Mouse (Mus musculus): Measurements from ENCODE around the gene Zfp933. TPM values are rescaled to one million over a fixed set of nuclear protein-coding genes. Genes with fewer than 3 reads are reported as not detected.
"Not testable (repeated sequence)": the region's sequence is repeated elsewhere in the genome, so short reads cannot be mapped to it uniquely, and the experiment has no call there.

Zfp933 gene
- polyA plus RNA-seq, 1 experiment = 10.5 TPM

DNA sequence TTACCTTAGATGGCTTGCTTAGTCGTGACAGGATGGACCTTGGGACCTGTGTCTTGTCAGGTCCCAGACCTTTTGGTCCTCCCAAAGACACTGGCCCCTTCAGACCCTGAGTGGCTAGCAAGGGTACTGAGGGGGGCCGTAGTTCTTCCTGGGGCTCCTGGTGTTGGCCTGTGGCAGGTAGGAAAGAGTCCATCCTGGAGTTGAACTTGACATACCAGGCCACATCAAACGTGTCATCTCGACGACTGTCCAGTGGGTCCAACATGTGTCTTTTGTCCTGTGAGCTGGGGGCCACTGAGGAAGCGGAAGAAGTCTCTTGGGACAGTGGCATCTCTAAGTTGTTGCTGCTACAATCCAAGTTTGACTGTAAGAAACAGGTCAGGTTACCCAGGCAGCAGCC lies 17.5 kb upstream of the Zfp933 start:
- DNase-seq (ENCODE audit: extremely low spot score in 1 of 2, low spot score in 1 of 2) = no peak

DNA sequence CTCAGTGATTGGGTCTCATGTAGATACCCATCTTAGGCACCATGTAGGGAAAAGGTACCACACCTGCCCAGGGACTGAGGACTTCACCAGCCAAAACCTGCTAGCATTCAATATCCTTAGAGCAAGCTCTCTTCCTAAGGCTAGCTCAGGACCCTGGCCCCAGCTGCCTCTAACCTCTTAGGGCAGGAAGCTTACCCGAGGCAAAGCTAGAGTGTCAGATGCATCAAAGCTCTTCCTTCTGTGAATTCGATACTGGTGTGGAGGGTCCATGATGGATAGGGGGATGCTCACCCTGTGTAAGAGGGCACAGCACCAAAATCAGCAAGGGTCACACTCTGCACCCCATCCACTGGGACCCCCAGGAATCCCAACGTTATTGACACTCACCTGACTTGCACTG lies 13.9 kb upstream of the Zfp933 start:
- DNase-seq (ENCODE audit: extremely low spot score in 1 of 2, low spot score in 1 of 2) = no peak

DNA sequence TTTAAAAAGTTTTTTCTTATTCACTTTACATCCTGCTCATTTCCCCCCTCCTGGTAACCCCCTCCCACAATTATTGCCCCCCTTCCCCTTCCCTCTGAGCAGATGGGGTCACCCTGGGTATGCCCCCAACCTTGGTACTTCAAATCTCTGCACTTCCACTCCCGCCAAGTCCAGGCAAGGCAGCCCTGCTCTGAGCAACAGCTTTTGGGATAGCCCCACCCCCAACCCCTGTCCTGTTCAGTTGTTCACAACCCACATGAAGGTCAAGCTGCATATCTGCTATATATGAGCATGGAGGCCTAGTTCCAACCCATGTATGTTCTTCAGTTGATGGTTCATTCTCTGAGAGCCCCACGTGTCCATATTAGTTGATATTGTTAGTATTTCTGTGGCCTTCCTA lies 2.6 kb upstream of the Zfp933 start:
- DNase-seq (ENCODE audit: extremely low spot score in 1 of 2, low spot score in 1 of 2) = no peak

DNA sequence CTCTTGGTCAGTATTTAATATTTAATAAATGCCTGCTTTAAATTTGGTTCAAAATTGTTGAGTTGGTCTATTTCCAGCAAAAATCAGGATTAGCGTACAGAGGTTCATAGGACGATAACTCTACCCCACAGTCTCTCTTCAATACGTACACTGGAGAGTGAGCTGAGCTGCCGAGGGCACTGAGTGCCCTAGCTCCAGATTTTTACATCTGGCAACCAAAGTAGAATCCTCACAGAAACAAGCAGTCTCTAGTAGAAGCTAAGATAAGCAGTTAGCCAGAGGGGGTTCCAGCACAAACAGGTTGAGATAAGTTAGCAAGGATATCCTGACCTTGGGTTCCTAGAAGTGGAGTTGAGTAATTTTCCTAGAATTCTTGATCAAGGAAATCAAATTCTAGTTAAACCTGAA lies 422 bp upstream of the Zfp933 start:
- no peak for DNase-seq (ENCODE audit: extremely low spot score in 1 of 2, low spot score in 1 of 2)

DNA sequence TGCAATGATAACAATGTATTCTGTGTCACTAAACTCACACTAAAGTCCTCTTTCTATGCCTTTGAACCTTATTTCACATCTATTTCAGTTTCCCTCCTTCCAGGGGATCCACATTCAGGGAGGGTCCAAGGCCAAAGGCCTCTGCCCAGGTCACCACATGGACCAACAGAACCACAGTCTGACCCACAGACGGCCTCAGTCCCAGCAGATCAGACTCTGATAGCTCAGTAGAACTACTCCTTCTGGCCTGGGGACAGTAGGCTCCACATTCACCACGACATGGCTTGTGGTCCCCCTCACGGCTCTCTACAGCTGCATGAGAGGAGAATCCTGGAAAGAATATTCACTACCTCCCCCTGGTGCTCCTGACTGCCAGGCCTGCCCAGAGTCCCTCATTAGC lies 5.3 kb downstream of the Zfp933 start:
- no peak for DNase-seq (ENCODE audit: extremely low spot score in 1 of 2, low spot score in 1 of 2)

DNA sequence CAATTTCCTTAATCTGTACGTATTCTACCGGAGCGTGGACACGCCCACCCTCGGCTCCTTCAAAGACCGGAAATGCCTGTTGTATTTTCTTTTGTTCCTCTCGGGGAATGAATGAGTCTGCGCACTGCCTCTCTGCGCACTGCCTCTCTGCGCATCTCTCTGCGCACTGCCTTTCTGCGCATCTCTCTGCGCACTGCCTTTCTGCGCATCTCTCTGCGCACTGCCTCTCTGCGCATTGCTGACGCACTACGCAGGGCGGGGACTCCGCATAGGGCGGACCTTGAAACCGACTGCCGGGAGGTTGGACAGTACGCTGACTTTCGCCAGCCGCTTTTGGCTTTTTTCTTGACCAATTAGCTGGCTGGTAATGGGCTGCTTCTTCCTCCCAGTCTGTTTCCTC lies 8.9 kb downstream of the Zfp933 start:
- peak in 1 of 2 experiments; percentile 51 for DNase-seq (ENCODE audit: extremely low spot score in 1 of 2, low spot score in 1 of 2)

DNA sequence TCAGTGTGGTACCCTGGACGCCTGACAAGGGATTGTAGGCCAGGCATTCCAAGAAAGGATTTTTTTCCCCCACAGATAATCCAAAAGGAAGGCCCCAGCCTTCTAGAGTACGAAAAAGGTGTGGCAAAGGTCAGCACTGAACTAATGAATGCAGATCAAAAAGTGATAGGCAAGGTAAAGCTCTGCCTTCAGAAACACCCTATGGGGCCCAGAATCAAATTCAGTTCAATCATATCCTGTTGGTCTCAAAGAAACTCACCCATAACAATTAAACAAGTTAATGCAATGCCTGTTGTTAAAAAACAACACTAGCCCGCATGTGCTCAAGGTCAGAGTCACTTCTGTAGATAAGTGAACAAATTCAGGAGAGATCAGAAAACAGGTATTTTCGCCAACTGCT lies 23.8 kb downstream of the Zfp933 start:
- DNase-seq (ENCODE audit: extremely low spot score in 1 of 2, low spot score in 1 of 2) = no peak

DNA sequence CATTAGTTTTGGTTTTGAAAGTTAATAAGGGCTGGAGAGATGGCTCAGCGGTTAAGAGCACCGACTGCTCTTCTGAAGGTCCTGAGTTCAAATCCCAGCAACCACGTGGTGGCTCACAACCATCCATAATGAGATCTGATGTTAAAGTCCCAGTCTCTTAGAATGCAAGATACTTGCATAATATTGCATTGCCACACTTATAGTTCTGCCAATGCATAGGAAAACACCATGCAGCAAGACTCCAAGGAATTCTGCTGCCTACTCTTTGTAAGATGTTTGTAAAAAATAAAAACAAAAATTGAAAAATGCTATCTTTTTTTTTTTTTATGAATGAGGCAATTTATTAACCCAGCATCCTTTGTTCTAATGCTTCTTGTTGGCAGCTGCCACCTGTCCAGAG lies 26.8 kb downstream of the Zfp933 start:
- not testable (repeated sequence) for DNase-seq (ENCODE audit: extremely low spot score in 1 of 2, low spot score in 1 of 2)

DNA sequence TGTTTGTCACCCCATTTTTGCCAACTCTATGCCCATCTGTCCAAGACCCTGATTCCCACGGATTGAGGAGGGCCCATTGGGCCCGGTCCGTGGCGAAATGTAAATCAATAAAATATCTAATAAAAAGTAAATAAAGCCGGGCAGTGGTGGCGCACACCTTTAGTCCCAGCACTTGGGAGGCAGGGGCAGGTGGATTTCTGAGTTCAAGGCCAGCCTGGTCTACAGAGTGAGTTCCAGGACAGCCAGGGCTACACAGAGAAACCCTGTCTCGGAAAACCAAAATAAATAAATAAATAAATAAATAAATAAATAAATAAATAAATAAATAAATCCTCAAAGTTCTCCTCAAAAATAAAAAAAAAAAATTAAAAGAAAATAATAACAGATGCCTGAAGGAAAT lies 28.5 kb downstream of the Zfp933 start:
- DNase-seq (ENCODE audit: extremely low spot score in 1 of 2, low spot score in 1 of 2) = not testable (repeated sequence)

DNA sequence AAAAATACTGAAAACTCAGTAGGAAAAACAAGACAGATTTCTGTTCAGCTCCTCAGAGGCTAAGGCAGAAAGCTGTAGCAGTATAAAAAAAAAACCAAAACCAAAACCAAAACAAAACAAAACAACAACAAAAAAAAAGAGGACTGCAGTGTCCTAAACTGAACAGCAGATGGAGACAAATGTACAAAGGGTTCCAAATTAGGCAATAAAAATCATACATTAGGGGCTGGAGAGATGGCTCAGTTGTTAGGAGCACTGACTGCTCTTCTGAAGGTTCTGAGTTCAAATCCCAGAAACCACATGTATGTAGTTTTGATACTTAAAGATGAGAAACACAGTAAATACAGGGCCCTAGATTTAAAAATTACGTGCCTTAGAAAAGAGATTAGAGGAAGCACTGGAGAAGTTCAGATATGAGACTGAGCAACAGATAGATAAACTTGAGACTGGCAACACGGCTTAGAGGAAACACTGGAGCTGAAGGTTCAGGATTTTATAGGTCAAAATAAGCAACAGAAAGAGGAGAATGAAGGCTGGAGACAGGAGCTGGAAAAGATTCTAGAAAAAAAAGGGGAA lies 33.5 kb downstream of the Zfp933 start:
- no peak for DNase-seq (ENCODE audit: extremely low spot score in 1 of 2, low spot score in 1 of 2)

DNA sequence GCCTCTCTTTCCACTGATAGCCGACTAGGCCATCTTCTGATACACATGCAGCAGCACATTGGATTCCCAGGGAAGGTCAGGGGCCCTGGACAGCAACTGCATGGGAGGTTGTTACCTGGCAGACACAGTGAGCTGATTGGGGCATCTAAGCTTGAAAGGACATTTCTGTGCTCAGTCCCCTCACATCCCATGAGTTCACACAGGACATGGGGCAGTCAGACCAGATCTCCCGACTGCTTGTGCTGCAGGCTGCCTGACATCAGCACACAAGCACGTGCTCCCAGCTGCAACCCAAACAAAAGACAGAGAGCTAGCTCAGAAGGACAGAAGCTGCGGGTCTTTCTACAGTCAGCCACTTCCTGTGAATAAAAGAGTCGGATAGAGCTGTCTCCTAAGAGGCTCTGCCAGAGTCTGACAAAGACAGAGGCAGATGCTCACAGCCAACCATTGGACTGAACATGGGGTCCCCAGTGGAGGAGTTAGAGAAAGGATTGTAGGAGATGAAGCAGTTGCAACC lies 34.9 kb downstream of the Zfp933 start:
- no peak for DNase-seq (ENCODE audit: extremely low spot score in 1 of 2, low spot score in 1 of 2)

DNA sequence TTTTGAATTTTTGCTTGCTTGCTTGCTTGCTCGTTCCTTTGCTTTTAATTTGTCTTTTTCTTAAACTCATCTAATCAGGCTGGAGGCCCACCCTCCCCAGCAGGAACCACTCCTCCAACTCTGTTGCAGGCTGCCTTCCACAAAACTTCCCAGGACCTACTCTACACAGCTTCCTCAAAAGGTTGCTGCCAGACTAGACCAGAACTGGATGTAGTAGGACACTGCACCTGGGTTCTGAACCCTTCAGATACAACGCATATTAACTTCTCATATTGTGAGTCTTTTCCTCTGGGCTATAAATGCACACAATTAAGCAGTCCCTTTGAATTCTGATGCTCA lies 38.2 kb downstream of the Zfp933 start:
- not testable (repeated sequence) for DNase-seq (ENCODE audit: extremely low spot score in 1 of 2, low spot score in 1 of 2)

DNA sequence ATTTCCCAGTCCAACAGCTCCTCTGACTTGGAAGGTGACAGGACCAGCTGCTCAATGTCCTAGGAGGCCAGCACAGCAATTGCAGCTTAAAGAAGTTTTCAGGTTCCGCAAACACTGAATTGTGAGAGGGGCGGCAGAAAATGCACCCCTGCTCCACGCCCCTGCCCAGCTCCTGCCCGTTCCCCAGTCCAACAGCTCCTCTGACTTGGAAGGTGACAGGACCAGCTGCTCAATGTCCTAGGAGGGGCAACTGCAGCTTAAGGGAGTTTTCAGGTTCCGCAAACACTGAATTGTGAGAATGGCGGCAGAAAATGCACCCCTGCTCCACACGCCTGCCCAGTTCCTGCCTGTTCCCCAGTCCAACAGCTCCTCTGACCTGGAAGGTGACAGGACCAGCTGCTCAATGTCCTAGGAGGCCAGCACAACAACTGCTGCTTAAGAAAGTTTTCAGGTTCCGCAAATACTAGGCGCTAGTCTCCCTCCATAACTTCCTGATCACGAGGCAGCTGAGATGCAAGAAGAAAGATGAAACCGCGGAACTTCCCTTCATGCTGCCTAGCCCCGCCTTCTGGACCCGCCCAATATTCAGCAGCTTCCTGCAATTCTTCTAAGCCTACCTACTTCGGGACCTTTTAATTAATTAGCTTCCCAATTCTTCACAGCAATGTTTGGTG lies 38.7 kb downstream of the Zfp933 start, which contains the start of gene Zfp984:
Gene Zfp984, minus strand, starts transcription at position 497 of the 674 bp plus-strand sequence.
- not testable (repeated sequence) for DNase-seq (ENCODE audit: extremely low spot score in 1 of 2, low spot score in 1 of 2)

DNA sequence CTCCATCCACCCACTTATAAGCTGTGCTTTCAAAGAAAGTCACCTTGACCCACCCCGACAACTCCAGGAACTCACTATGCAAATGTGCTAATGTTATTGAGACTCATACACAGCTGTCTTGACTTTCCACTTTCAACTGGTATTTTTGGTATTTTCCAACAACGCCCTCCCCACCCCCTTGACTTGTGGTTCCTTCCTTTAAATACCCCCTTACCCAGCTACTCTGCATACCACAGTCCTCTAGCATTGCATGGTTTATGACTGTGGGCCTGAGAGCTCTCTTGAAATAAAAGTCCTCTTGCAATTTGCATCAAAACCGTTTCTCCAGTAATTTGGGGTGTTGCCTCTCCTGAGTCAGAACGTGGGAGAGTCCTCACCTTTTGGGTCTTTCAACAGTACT lies 39.7 kb downstream of the Zfp933 start:
- not testable (repeated sequence) for DNase-seq (ENCODE audit: extremely low spot score in 1 of 2, low spot score in 1 of 2)

DNA sequence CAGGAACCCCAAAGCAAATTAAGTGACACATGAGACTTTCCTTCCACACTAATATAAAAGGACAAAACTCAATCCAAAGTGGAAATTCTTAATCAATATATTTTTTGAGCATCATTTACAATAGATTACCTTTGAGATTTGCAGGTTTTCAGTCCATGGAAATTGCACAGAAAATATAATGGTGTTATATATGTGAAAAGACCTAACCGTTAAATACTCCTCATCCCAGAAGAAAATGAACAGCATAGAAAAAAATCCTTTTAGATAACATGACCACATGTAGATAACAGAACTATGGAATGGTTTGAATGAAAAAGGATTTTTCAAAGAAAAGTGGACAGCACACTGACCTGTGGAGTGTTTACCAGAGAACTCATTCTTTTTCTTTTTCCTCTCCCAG lies 52.9 kb downstream of the Zfp933 start:
- not testable (repeated sequence) for DNase-seq (ENCODE audit: extremely low spot score in 1 of 2, low spot score in 1 of 2)

DNA sequence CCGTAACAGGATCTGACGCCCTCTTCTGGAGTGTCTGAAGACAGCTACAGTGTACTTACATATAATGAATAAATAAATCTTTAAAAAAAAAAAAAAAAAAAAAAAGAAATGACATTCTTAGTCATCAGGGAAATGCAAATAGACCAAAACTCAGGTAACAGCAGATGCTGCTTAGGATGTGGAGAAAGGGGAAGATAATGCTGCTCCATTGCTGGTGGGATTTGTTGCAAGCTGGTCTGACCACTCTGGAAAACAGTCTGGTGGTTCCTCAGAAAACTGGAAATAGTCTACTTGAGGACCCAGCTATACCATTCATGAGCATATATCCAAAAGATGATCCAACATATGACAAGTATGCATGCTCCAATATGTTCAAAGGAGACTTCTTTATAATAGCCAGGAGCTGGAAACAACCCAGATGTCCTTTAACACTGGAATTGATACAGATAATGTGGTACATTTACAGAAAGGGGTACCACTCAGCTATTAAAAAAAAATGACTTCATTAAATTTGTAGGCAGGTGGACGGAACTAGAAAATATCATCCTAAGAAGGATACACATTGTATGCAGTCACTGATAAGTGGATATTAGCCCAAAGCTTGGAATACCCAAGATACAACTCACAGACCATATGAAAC lies 54.0 kb downstream of the Zfp933 start:
- DNase-seq (ENCODE audit: extremely low spot score in 1 of 2, low spot score in 1 of 2) = not testable (repeated sequence)

DNA sequence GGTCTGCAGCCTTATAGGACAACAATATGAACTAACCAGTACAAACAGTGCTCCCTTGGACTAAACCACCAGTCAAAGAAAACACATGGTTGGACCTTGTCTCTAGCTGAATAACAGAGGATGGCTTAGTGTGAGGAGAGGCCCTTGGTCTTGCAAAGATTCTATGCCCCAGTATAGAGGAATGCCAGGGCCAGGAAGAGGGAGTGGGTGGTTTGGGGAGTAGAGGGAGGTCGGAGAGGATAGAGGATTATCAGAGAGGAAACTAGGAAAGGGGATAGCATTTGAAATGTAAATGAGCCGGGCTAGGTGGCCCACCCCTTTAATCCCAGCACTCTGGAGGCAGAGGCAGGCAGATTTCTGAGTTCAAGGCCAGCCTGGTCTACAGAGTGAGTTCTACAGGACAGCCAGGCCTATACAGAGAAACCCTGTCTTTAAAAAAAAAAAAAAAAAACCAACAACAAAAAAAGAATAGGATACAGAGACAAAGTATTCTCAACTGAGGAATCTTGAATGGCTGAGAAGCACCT lies 54.7 kb downstream of the Zfp933 start:
- DNase-seq (ENCODE audit: extremely low spot score in 1 of 2, low spot score in 1 of 2) = not testable (repeated sequence)

DNA sequence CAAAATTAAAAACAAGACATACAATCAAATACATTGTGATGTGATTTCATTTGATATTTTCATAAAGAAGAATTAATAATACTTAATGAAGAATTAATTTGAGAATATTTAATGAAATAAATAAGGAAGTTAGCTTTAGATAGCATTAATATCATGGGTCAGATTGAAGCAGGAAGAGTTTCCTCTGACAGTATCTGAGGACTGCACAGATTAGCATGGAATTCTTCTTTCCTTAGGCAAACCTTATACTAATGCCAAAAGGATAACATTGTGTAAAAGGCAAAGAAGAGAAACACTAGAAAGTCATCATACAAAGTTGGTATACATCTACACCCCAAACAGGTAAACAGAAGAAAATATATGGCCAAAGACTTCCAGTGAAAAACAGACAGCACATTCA lies 56.4 kb downstream of the Zfp933 start:
- DNase-seq (ENCODE audit: extremely low spot score in 1 of 2, low spot score in 1 of 2) = not testable (repeated sequence)
